Mouse (Mus musculus): ENCODE measurements around the gene Trem1.

DNA sequence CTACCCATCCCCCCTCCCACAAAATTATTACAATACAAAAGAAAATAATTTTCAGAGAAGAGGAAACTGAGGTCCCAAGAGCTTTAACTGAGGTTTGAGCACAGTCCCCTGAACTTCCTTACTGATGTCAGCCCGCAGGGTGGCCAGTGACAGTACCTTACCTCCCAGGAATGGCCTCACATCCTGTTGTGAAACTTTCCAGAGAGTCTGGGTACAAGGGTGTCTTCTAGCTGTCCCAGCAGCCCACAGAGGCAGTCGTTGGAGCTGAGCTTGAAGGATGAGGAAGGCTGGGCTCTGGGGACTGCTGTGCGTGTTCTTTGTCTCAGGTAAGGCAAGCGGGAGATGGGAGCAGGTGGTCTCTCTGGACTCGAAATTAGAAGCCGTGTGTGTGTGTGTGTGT, at the start of gene Trem1:
- TF ChIP-seq CTCF (IDR thresholded peaks at IDR 0.05; ENCODE audit: low read depth) (no peak), EP300 (IDR thresholded peaks at IDR 0.05; ENCODE audit: low read depth) (no peak)
